7 mouse cellular contexts compared by ENCODE assay signal in the genomic region with DNA sequence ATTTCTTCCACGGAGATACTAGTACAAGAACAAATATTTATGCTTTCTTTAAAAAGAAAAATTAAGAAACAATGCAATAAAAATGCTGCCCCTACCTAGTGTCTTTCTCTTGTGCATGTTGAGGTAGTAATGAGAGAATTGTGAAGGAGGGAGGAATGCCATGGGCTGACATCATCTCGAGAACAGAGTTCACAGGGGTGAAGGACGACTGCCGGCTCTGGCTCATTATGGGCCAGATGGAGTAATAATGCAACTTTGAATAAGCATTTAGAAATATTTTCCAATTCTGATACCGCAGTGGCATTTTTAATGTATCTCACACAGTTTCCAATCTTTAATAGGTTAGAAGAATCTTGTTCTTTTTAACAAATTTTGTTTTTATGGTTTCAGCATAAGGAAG.
"Had no signal": no experiment of that assay in that cellular context is flagged by ENCODE, and none has a peak within 500 bp of the region (broad histone marks: within the 10 kb centered on the region; RNA-seq: fewer than 3 reads in every experiment).

No protein-coding gene starts in this region.

- DNase-seq: lung, adult 2 months; lung, postnatal 14 days; lung, postnatal 36 days; right cerebral cortex, postnatal 14 days; thymus, adult 2 months; thymus, postnatal 25 days; thymus, postnatal 4 days had no signal
